Mouse (Mus musculus): ENCODE data around the gene Mpped2. TPM values are rescaled to one million over a fixed set of nuclear protein-coding genes. Genes with fewer than 3 reads are reported as not detected.

Gene Mpped2
- polyA plus RNA-seq (2015; fragmentation: Illumina TruSeq; extraction: RNeasy Lipid Tissue Mini Kit (QIAGEN cat#74804); ENCODE audit: insufficient read depth, low replicate concordance), result not detected

GRCm38 (mm10) chr2:106692783-106693701 lies at the start of gene Mpped2:
Gene Mpped2 (plus strand): TSS chr2:106693269.

Data from spleen, adult 10 weeks (tissue).